Mouse (Mus musculus): Measurements from ENCODE around the gene Sde2.
A peak's percentile ranks its signal among the peaks of the same experiment; 100 is the strongest.
"Not testable (repeated sequence)": the region's sequence is repeated elsewhere in the genome, so short reads cannot be mapped to it uniquely, and the experiment has no call there.

Gene Sde2

DNA sequence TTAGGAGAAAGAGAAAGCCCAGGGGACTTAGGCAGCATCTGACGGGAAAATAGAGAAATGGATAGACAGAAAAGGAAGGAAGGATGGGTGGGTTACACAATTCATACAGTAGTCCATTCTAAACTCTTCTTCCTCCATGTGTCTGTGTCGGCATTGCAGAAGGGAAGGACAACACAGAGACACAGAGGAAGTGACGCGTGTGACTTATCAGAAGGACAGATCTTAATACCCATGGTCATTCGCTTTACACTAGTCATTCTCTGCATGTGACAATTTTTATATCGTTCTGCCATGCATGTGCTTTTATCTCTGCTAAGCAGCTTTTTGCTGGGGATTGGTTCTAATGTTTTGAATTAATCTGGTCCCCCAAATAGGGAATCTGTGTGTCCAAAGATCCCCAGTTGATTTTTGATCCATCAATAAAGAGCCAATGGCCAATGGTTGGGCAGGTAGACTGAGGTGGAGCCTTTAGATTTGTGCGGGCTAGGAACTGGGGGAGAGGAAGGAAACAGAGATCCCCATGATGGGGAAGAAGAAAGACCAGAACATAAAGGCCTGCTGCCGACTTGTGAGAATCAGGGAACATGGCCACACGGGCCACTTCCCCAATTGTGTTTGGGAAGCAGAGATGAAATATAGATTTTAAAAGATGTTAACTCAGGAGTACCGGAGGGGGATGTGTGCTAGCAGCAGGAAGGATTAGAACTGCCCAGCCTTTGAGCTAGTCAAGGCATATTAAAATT is 15.5 kb upstream of the Sde2 start:
- no peak for DNase-seq

DNA sequence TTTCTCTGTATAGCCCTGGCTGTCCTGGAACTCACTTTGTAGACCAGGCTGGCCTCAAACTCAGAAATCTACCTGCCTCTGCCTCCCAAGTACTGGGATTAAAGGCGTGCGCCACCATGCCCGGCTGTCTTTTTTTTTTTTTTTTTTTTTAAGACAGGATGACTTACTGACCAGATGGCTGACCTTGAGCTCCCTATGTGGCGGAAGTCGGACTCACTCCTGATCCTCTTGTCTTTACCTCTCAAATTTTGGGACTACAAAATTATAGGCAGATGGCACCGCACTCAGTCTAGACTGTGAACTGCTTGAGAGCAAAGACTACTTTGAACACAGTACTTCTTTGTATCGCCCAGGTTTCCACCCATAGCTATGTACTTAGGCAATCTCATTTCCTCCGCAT is 14.5 kb upstream of the Sde2 start:
- DNase-seq = not testable (repeated sequence)

DNA sequence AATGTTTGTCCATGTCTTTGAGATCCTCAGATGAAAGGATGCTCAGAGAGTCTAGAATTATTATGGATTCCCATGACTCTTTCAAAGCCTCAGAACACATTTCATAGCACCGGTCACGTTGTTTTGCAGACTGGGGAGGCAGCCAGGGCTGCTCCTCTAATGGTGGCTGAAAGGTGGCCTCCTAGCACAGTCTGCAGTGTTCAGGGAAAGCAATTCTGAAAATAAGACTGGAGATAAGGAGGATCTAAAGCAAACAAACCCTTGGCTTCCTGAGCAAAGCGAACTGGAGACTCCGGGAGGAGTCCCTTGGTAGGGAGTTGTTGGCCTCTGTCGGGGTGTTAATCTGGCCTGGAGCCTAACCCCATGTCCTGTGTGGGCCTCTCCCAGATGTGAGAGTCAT is 13.7 kb upstream of the Sde2 start:
- no peak for DNase-seq

DNA sequence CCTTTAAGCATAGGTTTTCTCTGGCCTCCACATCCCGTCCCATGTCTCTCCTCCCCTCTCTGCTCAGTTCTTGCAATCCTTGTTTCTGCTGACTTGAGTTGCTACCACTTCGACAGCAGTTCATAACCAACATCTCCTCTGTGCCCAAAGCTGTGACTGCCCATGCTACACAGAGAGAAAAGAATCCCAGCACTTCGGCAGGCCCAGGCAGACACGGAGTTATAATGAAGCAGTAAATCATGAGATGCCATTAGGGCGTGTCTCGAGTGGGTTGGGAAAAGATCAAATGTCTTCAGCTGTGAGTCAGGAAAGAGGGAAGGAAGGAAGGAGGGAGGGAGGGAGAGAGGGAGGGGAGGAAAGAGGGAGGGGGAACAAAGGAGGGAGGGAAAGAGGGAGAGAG is 12.9 kb upstream of the Sde2 start:
- DNase-seq = no peak

DNA sequence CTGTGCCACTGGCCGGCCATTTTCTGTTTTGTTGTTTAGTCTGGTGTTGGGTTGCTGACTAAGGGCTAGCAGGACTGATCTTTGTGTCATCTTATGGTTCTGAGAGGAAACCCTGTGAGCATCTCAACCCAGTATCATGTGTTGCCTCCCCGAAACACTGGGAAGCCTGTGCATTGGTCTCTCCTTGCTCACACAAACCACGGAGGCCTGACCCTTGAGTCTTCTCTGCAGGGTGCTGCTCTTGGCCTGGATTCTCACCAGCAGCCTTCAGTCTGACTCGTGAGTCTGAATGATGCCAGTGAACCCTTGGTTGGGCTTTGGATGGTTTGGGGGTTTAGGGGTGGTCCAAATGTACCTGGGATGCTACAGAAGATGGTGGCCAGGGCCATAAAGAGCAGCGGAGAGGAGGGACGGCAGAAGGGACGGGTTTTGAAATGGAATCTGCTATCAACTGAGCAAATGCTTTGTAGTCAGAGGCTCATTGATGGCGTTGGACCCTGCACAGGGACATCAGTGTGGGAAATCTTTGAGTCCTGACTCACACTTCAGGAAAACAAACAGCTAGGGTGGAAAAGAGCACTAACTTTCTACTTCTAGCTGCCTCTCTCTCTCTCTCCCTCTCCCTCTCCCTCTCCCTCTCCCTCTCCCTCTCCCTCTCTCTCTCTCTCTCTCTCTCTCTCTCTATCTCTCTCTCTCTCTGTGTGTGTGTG is 11.6 kb upstream of the Sde2 start:
- no peak for DNase-seq

DNA sequence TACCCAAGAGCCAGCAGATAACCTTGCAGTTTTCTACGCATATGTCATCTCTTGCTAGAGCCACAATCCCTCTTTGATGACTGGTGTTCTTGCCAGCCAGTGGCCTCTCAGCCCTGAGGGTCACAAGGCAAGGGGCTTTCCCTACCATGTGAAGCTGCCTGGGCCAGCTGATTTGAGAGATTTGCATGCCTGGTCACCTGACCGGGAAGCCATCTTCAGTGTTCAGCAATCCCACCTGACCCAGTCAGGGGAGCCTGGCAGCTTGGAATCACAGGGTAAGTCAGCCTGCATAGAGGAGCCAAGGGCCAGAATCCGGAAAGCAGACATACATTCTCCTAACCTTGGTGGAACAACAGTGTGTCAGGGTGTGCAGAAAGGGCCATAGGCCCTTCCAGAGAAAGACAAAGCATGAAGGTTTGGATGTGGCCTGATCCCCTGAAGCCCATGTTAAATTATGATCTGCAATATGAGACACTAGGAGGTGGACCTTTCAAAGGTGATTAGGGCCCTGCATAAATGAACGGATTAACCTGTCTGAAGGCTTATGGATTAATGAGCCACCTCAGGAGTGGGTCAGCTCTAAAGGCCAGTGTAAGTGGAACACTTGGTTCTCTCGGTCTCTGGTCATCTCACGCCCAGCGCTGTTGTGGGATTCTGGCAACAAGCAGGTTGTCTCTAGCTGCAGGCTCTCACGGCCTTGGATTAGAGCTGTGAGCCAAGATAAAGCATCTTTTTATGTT is 9.2 kb upstream of the Sde2 start:
- no peak for DNase-seq

DNA sequence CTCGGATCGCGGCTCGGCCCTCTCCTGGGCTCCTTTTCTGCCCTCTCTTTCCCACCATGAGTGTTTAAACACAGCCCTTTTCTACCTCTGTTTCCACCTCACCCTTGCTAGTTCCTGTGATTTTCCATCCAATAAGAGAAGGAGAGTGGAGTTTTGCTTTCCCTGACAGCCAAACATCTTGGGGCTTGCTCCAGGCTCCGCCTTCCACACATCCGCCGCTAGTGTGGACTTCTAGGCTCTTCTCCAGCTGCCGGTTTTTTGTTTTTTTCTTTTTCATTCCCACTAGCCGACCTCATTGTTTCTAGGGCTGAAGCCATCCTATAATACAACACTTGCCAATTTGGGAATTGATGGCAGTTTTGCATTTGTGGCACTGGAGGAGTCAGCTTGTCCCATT is 2.8 kb upstream of the Sde2 start:
- DNase-seq = peak; percentile 66

DNA sequence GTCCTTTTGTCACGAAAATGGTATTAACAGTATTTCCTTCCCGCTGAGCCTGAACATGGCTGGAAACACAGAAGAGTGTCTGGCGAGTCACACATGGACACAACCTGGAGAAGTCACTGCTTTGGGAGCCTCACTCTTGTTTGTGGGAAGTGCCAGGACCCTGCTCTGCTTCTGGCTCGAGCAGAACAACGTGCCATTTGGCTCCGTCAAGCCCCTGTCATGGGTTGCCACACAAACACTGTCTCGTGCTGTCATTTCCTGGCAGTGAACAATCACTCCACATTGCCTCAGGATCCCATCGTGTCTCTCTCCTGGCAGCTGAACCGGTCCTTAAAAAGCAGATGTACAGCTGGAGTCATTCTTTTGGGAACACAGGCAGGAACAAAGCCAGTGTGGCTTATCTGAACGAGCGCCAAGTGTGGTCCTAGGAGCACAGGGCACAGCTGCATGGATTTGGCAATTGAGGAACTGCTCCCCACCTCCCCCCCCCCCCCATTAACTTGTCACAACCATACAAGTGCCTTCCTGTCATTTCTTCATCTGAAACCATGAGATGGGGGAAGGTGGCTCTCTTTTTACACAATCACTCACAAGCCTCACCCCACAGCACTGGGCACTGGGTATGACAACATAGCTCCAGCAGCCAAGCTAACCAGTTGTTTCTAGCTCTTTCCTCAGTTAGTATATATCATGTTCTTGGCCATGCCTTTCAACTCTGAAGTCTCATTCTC is 2.3 kb upstream of the Sde2 start:
- peak; percentile 53 for DNase-seq

DNA sequence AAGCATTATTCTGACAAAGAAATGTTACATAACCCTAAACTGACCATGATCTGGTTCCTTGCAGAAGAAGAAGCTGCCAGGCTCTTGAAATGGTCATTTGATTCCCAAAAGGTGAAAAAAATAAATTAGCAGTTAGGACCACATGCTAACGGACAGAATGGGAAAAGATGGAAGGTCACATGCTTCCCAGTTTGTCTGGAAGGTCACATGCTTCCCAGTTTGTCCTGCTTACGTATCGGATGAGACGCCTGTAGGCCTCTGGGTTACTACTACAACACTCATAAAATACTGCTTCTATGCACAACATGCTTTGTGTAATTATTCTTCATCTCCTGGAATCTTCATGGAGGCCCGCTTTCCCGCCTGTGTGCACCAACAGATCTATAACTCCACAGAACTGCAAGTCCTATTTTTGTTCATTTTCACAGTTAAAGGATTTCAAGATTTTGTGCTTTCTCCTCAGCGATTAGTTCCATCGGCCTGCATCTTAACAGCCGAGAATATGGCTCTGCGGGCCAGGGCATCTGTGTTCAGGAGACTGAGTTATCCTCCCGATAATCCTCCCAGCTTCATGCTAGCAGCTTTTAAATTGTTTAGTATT is 1.1 kb upstream of the Sde2 start:
- peak; percentile 54 for DNase-seq

DNA sequence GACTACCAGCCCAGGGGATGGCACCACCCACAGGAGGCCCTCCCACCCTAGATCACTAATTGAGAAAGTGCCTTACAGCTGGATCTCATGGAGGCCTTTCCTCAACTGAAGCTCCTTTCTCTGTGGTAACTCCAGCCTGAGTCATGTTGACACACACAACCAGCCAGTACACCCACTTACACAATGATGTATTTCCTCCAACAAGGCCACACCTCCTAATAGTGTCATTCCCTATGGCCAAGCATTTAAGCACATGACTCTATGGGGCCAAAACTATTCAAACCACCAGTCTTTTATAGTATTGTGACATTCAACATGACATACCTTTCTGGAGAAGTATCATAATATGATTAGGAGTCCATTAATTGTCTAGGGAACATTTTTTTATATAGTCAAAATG is 7.8 kb downstream of the Sde2 start:
- no peak for DNase-seq

DNA sequence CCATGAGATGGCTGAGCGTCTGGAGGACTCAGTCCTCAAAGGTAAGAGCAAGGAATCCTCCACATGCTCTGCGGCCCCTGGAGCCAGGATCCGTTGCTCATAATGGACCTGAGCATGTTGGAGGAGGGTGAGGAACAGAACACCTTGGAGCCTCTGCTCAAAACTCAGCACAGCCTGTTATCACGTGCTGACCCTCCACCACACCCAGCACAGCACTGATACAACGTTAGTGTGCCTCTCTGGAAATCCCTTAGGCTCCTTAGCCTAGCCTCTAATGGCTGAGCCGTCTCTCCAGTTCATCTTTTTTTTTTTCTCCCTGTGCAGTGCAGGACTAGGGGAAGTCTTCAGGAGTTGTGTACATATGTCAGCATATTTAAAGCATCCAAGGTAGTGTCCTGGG is 9.1 kb downstream of the Sde2 start:
- no peak for DNase-seq

DNA sequence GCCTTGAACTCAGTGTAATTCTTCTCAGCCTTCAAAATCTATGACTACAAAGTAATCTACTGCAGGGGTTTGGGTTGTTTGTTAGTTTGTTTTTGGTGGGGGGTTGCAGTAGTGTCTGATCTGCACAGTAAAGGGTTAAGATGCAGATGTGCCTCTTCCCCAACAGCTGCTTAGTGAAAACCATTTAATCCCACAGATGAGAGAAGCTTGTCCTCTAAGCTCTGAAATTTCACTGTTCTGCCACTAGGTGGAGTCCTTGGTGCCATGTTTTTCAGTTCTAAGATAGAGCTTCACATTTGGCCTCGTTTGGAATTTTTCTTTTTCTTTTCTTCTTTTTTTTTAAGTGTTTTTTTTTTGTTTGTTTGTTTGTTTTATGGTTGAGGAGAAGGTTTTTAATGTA is 12.7 kb downstream of the Sde2 start:
- DNase-seq = no peak

DNA sequence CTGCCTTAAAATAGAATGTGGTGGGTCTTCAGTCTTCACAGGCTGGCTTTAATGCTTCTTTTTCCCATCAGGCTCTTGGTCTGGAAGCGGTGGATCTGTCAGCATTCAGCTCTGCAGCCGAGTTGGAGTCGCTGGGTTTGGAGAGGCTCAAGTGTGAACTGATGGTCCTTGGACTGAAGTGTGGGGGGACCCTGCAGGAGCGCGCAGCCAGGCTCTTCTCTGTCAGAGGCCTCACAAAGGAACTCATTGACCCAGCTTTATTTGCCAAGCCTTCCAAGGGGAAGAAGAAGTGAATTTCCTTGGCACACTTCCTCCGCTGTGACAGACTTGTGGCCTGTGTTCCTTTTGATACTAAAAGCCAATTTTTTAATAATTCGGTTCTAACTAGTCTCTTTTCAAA is 15.1 kb downstream of the Sde2 start:
- no peak for DNase-seq

DNA sequence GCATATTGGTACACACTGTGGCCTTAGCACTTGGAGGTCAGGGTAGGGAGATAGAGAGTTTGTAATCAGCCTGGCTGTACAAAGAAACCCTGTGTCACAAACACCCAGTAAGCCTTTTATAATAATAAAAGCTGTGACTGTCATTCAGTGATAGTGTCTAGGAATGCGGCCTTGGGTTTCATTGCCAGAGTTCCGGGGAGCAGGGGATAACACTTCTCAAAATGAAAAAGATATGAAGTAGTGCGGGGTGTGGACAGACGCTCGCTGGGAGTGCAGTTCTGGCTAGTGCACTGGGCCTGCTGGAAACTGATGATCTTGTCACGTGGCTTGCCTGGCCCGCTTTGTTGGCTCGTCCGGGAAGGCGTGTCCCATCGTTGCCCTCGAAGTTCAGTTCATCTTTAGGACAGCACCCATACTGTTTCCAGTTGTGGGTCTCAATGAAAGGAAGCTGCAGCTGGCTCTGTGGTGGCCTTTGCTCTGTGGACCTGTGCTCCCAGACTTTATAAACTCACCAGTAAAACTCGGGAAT is 19.3 kb downstream of the Sde2 start:
- no peak for DNase-seq

DNA sequence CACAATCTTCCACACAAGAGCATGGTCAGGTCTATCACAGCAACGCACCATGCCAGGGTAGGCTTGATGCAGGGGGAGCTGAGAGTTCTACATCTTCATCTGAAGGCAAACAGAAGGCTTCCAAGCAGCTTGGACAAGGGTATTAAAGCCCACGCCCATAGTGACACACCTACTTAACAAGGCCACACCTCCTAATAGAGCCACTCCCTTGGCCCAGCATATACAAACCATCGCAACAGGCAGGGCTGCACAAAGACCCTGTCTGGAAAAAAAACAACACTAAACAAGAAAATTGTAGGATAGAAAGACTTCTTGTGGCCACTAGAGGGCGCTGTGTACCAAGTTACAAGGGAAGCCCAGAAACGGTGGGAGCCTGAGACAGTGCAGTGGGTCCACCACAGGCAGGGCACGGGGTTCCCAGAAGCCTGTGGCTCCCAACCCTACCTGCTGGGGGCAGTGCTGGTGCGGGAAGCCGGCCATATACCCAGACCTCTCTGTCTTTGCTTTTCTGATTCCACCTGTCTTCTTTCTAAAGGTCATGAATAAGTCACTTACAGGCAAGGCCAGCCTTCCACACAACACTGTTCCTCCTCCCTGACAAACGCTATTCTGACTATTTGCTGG is 23.0 kb downstream of the Sde2 start:
- DNase-seq = no peak

DNA sequence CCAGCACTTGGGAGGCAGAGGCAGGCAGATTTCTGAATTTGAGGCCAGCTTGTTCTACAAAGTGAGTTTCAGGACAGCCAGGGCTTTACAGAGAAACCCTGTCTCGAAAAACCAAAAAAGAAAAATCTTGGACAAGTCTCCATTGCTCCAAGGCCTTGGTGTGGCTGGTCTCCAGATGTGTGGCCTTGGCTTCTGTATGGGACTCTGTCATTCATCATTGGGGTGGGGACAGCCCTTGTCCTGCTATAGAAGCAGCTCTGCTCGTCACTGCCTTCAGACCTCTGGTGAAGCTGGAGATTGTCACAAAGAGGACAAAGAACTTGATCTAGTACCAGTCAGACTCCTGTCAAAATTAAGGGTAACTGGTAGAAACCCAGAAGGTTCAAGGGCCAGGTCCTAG is 23.7 kb downstream of the Sde2 start:
- DNase-seq = no peak

DNA sequence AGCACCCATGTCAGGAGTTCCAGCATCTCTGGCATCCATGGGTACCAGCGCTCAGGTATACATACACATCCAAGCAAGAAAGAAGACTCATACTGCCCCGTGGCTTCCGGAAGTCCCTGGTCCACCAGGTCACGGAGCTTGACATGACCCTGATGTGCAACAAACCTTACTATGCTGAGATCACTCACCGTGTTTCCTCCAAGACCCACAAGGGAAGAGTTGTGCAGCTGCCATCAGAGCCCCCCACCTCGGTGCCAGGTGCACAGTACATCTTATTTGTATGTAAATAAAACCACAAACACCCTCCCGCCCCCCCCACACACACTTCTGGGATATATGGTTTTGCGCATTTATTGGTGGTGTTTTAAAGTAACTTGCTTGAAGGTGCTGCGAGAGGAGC is 24.2 kb downstream of the Sde2 start:
- DNase-seq = no peak

DNA sequence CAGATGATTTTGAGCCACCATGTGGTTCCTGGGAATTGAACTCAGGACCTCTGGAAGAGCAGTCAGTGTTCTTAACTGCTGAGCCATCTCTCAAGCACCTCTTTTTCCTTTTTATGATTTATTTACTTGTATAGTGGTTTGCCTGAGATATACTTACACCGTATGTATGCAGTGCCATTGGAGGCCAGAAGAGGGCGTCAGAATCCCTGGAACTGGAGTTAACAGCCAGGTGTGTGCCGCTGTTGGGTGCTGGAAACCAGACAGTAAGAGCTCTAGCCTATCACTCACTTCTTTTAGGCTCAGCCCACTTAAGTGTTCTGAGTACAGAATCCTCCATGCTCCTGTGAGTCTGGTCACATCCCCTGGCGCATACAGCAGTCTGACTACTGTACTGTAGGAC is 26.5 kb downstream of the Sde2 start:
- no peak for DNase-seq

DNA sequence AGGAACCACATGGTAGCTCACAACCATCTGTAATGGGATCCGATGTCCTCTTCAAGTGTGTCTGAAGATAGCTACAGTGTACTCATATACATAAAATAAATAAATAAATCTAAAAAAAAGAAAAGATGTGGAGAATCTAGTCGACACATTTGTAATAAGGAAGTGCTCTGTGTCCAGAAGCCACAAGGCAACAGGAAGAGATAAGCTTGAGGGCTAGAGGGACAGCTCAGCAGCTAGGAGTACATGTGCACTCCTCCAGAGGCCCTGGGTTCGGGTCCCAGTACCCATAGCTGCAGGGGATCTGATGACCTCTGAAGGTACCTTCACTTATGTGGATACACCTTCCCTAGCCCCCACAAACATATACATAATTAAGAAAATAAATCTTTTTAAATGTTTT is 30.8 kb downstream of the Sde2 start:
- no peak for DNase-seq

DNA sequence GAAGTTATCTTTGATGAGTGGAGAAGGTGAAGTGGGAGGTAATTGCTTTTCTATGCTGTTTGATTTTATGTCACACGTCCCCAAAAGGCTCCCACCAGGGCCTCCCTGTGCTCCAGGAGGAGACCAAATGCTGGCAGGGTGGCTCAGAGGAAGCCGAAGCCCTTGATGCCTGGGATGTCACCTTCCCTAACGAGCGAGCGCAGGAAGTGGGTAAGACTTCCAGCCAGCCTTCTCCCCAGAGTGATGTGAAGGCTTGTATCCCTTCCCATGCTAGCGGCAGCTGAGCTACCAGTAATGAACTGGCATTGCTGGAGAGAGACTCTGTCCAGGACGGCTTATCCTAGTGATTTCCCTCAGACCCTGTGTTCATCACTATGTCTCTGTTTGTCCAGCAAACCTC is 32.8 kb downstream of the Sde2 start:
- no peak for DNase-seq

DNA sequence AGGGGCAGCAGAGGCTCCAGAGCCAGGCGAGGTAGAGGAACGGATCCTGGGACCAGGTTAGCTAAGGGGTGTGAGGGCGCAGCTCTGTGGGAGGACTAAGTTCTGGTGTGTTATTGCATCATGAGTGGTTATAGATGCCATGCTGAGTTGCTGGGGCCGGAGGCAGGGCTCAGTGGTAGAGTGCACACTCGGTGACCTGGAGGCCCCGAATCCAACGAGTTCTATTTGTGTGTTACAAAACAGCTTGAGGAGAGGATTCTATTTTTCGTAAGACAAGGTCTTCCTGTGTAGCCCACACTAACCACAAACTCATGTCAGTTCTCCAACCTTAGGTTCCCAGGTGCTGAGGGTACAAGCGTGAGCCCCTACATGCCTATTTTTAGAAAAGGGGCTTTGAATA is 33.6 kb downstream of the Sde2 start:
- no peak for DNase-seq

DNA sequence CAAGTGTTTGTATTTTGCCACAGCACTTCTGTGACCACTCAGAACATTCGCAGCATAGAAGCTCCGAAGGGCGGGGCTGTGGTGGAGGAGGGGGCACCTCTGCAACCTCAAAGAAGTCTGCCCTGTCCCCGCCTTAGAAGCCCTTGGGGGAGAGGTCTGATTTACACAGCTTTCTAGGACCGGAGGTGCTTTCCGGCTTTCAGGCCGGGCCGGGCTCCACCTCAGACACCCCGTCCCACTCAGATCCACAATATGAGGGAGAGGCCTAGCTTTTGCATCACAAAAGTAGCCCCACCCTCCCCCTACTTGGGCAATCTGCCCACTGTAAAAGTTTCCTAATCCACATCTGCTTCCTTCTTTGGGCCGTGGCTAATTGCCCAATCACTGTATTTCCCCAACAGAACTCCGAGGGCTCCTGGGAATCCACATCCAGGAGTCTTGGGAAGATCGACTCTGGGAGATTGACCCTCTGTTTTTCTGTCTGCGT is 37.7 kb downstream of the Sde2 start:
- no peak for DNase-seq
